Mouse (Mus musculus) brain, embryonic 14.5 days (tissue): ENCODE measurements around the gene Psmd14. TPM values are rescaled to one million over a fixed set of nuclear protein-coding genes. Genes with fewer than 3 reads are reported as not detected.
A peak's percentile ranks its signal among the peaks of the same experiment; 100 is the strongest.

Experiments used
- DNase-seq: peaks from one replicate; pipeline ENCODE4 v3.0.0-alpha.2; 2011; ENCODE audit warnings: low read depth
- CTCF ChIP-seq: fragments of 200-500 bp; IDR thresholded peaks from 2 replicates; pipeline ENCODE4 v1.5.1; 2012; ENCODE audit warnings: inconsistent platforms, mild to moderate bottlenecking, moderate library complexity, borderline replicate concordance; ENCODE audit not compliant: insufficient read depth, insufficient read length; ENCODE audit errors: extremely low read depth
- POLR2A ChIP-seq: fragments of 200-500 bp; IDR thresholded peaks from 2 replicates; pipeline ENCODE4 v1.6.1; 2012; ENCODE audit warnings: mild to moderate bottlenecking, inconsistent platforms, borderline replicate concordance; ENCODE audit not compliant: poor library complexity, insufficient read depth, insufficient read length, severe bottlenecking; ENCODE audit errors: extremely low read depth
- polyA plus RNA-seq: library from polyadenylated mRNA; depleted of rRNA; stranded (reverse); fragments of >200 nt; gene quantifications from 2 replicates; pipeline ENCODE4 v1.2.3, GENCODE M21; 2012; rRNA removed

The Psmd14 gene
- 96.6 and 104 TPM in 2 replicates for polyA plus RNA-seq

DNA sequence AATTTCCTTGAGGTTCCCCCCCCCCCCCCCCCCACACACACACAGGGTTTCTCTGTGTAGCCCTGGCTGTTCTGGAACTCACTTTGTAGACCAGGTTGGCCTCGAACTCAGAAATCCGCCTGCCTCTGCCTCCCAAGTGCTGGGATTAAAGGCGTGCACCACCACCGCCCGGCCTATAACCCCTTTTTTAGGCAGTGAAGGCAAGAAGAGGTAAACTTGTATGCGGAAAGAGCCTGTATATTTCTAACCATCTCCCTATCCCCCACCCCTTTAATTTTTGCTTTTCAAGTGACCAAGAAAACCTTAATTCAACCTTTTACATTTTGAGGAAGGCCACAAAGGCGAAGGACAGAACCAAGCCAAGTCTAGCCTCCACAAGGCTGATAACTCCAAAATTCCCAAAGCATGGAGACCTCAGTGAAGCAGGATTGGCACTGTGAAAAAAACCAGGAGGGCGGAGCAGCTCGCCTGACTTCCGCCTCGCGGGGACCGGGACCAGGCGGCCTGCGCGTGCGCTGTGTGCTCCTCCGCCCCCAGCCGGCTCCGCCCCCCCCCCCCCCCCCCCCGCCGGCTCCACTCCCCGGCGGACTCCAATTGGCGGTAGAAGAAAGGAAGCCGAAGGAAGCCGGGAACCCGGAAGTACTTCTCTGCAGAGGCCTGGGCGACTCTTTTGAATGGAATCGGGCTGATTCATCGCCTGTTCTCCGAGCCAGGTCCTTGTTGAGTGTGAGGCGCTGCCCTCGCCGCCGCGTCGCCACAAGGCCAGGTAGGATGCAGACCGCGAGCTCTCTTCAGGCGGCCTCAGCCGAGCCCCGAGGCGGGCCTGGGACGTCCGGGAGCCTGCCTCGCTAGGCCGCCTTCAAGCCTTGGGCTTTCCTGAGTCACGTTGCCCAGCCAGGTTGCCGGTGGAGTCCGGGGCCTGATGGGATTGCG lies at the start of gene Psmd14:
Gene Psmd14, plus strand, starts transcription at position 587 of the 933 bp plus-strand sequence.
- peak; percentile 97 for DNase-seq
- peak; percentile 55; the same call in 1 of the 2 replicates for TF ChIP-seq POLR2A
- TF ChIP-seq CTCF = no peak

DNA sequence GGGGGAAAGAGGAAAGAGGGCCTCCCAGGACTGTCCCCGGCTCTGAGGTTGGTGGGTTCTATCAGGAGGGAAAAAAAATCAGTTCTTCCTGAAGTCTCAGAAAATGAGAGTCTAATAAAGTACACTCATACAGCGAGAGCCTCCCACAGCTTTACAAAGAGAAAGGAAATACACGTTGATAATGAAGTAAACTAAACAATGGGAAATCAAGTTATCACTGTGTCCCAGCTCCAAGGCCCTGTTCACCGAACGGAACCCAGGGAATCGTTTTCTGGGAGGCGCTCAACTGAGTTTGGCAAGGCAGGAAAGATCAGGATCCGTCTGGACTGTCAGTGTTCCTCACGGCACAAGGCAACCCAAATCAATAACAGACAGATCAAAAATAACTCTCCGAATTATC lies 48.7 kb upstream of the Psmd14 start:
- TF ChIP-seq CTCF = no peak
- no peak for TF ChIP-seq POLR2A
- DNase-seq = no peak

DNA sequence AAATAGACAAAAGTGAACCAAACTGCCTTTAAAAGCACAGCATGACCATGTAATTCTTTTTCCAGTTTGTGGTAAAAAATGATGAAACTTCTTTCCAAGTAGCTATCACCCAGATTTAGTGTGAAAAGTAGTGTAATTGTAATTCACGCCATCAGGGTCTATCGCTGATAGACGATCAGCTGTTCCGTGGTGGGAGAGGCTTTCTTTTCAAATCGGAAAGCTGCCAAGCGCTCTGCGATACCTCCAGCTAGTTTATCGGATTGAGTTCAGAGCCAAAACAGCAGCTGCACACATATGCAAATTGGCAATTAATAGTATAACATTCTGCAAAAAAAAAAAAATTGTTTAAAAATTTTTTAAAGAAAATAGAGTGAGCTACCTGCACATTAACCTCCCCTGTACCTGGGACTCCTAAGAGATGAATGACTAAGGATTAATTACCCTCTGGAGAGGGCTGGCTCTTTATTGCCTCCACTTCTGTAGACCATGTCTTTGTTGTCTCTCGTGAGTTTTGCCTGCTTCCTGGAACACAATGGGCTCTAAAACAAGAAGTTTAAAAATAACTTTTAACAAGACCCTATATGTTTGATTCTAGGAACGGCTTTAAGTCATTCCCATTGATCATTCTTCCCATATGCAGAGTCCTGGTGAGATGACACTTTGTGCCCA lies 47.8 kb upstream of the Psmd14 start:
- TF ChIP-seq CTCF (no peak), POLR2A (no peak)
- DNase-seq = peak; percentile 94

DNA sequence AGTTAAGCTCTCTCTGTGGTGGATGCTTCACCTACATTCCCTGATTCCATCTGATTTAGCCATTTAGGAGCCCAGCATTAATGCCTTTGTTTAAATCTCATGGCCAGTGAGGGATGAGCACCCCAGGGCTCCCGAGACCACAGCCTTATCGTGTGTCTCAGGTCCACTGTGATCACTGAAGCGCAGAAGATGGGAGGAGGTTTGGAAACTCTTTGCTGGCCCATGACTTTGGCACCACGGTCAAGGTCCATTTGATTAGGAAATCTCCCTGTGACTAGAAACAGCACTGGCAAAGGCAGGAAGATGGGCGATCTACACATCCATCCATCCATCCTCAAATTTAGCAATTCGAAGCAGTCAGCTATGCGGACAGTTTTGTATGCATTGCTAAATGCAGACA lies 44.1 kb upstream of the Psmd14 start:
- no peak for TF ChIP-seq CTCF
- no peak for TF ChIP-seq POLR2A
- DNase-seq = no peak

DNA sequence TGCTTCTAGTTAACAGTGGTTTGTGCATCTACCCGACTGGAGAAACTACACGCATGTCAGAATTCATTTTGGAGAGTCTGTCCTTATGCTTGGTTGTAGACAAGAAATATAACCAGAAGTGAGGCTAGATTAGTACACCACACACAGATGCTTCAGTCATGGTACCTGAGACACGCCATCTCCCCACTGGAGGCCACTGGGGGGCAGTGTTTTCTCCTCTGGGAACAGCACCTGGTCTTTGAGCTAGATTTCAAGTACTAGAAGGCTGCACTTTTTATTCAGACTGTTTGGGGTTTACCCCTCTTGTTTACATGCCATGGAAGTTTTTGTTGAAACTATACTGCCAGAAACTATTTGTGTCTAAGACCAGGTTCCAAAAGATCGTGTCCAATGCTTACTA lies 43.2 kb upstream of the Psmd14 start:
- peak; percentile 61 for DNase-seq
- TF ChIP-seq POLR2A (no peak), CTCF (peak; percentile 51; the same call in 1 of the 2 replicates)

DNA sequence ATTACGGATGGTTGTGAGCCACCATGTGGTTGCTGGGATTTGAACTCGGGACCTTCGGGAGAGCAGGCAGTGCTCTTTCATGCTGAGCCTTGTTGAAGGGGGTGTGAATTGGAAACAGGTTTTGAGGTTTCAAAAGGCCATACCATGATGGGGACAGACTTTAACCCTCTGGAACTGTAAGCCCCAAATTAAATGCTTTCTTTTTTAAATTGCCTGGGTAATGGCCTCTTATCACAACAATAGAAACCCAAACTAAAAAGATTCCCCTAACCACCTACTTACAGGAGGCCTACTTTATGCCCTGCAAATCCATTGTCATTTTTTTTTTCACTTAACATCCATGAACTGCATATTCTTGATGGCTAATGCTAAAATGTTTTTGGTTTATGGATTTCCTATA lies 36.9 kb upstream of the Psmd14 start:
- no peak for DNase-seq
- TF ChIP-seq POLR2A = no peak
- no peak for TF ChIP-seq CTCF

DNA sequence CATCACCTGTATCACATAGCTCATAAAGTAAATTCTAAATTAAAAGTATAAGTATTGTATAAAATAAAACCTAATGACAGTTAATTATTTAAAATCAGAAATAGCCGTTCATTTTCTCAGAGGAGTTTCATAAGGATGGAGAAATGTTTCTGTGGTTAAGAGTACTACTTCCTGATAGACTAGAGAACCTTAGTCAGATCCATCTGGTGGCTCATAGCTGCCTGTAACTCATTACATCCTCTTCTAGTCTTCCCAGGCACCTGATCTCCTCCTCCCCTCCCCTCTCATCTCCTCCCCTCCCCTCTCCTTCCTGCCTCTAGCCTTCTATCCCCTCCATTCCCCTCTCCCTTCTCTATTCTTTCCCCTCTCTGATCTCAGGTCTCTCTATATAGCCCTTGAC lies 29.9 kb upstream of the Psmd14 start:
- no peak for DNase-seq
- TF ChIP-seq POLR2A (no peak), CTCF (no peak)

DNA sequence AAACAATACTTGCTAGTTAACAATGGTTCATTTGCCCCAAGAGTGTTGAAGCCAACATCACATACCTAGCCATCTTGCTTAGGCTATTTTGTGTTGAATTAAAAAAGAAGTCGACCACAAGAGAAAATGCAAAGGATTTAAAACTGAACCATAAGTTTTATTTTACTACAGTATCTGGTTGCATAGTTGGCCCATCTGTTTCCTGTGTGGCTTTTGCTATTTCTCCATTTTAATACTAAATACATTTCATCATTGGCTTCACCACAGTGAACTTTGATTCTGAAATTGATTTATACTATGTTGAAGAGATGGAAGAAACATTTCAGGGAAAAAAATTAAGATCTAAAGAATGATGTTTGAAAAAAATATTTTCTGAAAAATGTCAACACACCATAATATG lies 25.0 kb upstream of the Psmd14 start:
- no peak for TF ChIP-seq POLR2A
- TF ChIP-seq CTCF = no peak
- no peak for DNase-seq

DNA sequence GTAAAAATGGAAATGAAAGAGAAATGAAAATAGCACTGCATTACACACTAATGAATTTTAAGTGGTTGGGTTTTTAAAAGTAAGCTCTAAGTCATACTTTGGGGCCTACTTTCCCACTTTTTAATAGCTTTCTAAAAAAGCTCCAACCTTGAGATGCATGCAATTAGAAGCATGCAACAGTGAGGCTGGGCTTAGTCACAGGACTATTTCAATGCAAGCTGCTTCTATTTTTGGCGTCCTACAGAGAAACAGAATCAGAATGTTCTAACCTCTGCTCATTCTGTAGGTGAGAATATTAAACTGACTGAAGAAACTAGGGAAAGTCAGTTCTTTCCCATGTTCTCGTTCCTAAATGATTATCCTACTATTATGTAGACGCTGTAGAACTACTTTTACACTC lies 22.4 kb upstream of the Psmd14 start:
- TF ChIP-seq CTCF = no peak
- TF ChIP-seq POLR2A = no peak
- DNase-seq = no peak

DNA sequence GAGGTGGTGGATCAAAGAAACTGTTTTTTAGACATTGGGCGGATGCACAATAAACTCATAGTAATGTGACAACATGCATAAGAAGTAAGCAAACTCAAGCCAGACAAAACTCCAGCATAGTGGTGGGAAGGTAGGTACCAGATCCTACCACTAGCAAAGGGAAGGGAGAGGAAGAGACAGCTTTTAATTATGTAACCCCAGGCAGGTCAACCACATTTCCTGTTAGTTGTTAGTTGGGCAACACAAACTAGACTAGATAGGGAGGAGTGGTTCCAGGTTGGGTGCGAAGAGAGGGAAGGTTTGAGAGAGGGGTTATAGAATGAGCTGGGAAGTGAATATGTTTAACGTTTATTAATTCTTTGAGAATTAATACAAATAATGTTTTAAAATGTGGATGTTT lies 1.9 kb upstream of the Psmd14 start:
- no peak for TF ChIP-seq POLR2A
- TF ChIP-seq CTCF = no peak
- no peak for DNase-seq

DNA sequence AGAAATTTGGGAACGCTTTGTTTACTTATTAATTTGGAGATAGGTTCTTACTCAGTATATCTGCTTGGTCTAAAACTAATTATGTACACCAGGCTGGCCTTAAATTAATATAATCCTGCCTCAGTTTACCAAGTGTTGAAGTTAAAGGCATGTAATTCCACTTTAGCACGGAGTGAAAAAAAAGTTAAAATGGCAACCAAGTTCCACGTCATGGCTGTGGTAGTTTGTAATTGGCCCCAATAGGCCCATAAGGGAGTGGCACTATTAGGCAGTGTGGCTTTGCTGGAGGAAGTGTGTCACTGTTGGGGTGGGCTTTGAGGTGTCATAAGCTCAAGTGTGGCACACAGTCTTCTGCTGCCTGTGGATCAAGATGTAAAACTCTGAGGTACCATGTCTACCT lies 1.0 kb downstream of the Psmd14 start:
- DNase-seq = no peak
- TF ChIP-seq CTCF (no peak), POLR2A (no peak)
